Mouse (Mus musculus) adrenal gland, adult 10 weeks (tissue): ENCODE data around the gene Wdr4. TPM values are rescaled to one million over a fixed set of nuclear protein-coding genes. Genes with fewer than 3 reads are reported as not detected.

Experiments
- polyA plus RNA-seq: library from polyadenylated mRNA; stranded (reverse); fragments of 350-450 nt; fragmentation: Illumina TruSeq; extraction: RNeasy Lipid Tissue Mini Kit (QIAGEN cat#74804); gene quantifications from one replicate; pipeline ENCODE4 v1.2.3, GENCODE M21; 2014; ENCODE audit warnings: low read depth, low replicate concordance

Wdr4 gene
- polyA plus RNA-seq: 3.1 TPM

GRCm38 (mm10) chr17:31519946-31520838 is at the start of gene Wdr4, which contains the start of gene Ndufv3:
Wdr4 (minus strand) TSS chr17:31519980.
Ndufv3 (plus strand) TSS chr17:31520115.

GRCm38 (mm10) chr17:31564015-31564857 is 44.5 kb upstream of the Wdr4 start, which contains the start of gene Pknox1:
Pknox1 (plus strand) TSS chr17:31564734.

Other genes starting within 250 kb of the Wdr4 start
- 1.2 TPM for gene Rsph1, start 242.6 kb downstream of the Wdr4 start, polyA plus RNA-seq
- gene Slc37a1, start 233.2 kb downstream of the Wdr4 start, polyA plus RNA-seq: 0.70 TPM
- gene Pde9a, start 133.8 kb downstream of the Wdr4 start, polyA plus RNA-seq: not detected
- gene Ndufv3, start 135 bp upstream of the Wdr4 start, polyA plus RNA-seq: 57.2 TPM
- 5.8 TPM for gene Pknox1, start 44.8 kb upstream of the Wdr4 start, polyA plus RNA-seq
- gene Cbs, start 117.3 kb upstream of the Wdr4 start, polyA plus RNA-seq: 1.0 TPM
- gene U2af1, start 138.9 kb upstream of the Wdr4 start, polyA plus RNA-seq: 71.6 TPM
- gene Cryaa, start 157.8 kb upstream of the Wdr4 start, polyA plus RNA-seq: not detected